ENCODE assay signal across 8 mouse cellular contexts in the genomic region with DNA sequence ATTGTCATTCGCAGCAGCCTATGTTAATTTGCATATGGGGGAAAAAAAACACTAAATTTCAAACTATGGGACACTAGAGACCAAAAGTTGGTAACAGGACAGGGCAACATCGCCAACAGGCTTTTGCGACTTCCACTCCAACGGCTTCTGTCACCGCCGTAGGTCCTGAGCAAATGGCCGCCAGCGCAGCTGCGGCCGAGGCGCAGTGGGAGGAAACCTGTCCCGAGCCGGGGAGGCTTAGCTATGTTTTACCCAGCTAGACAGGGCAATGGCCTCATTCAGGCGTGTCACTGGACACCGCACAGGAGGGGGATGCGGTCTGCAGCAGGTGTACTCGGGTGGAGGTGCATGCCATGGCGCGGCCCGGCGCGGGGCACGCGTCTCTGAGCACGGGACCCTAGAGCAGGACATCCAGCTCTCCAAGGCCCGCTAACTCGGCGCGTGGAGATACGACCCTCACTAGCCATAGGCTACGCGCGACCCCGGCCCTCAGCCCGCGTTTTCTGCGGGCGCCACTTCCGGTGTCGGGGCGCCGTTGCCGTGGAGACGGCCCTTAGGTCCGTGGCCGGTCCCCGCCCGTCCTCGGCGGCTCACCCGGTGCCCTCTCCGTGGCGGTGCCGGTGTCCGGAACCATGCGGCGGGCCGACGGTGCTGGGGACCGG. TPM values are rescaled to one million over a fixed set of nuclear protein-coding genes. Genes with fewer than 3 reads are reported as not detected.
DNase-seq lines count a peak whose midpoint lies in the region; ATAC-seq and TF ChIP-seq lines count a peak whose summit lies in the region.

No protein-coding gene starts in this region.

- intact Hi-C loops in left cerebral cortex, postnatal 25 days (cut with DNase I): loop anchor here (1.0 to 10.0 kb wide), 4 partner anchors 49 to 302 kb away; partner anchors contain the start of genes Kcnt1 and Ubac1

- no peak for TF ChIP-seq CTCF in kidney, postnatal 0 days (IDR thresholded peaks at IDR 0.05; ENCODE audit: low read depth)

- peaks cover 18% of the 10 kb centered on the region; the same call in 1 of the 2 replicates for H3K4me1 ChIP-seq in kidney, postnatal 0 days (replicated peaks; ENCODE audit: insufficient read depth, low read length)
- peaks cover 39% of the 10 kb centered on the region for H3K4me1 ChIP-seq in forebrain, embryonic 10.5 days
- peaks cover 16% of the 10 kb centered on the region for H3K4me1 ChIP-seq in midbrain, embryonic 11.5 days (ENCODE audit: control insufficient read depth, insufficient read depth, low read length)

- peak overlapping the region; percentile 98 for H3K27ac ChIP-seq in kidney, postnatal 0 days
- H3K27ac ChIP-seq in forebrain, embryonic 10.5 days: peak overlapping the region; percentile 98
- H3K27ac ChIP-seq in midbrain, embryonic 11.5 days (ENCODE audit: low read depth, low read length): peak overlapping the region; percentile 91

- H3K27me3 ChIP-seq in kidney, postnatal 0 days (ENCODE audit: insufficient read depth, low read length): no peaks in the 10 kb centered on the region
- no peaks in the 10 kb centered on the region for H3K27me3 ChIP-seq in forebrain, embryonic 10.5 days (ENCODE audit: poor library complexity, severe bottlenecking)
- H3K27me3 ChIP-seq in midbrain, embryonic 11.5 days (ENCODE audit: control insufficient read depth, insufficient read depth, low read length): no peaks in the 10 kb centered on the region

- peak; percentile 73 for DNase-seq in kidney, postnatal 0 days (ENCODE audit: low spot score)
- DNase-seq in kidney, adult 9 months: no peak
- DNase-seq in ZHBTc4 (ENCODE audit: low read depth, low spot score): peak; percentile 66
- DNase-seq in forebrain, embryonic 10.5 days (ENCODE audit: extremely low spot score, low spot score): peak; percentile 78
- DNase-seq in kidney, postnatal 4 days: peak; percentile 77 to 87
- peak; percentile 98 for DNase-seq in midbrain, embryonic 11.5 days (ENCODE audit: low spot score, missing footprints)
- no peak for DNase-seq in layer of hippocampus, postnatal 36 days
- no peak for DNase-seq in left cerebral cortex, postnatal 25 days (ENCODE audit: low spot score in 2 of 2)

- H3K9ac ChIP-seq in kidney, postnatal 0 days (ENCODE audit: low read depth, low read length): peak overlapping the region; percentile 92
- H3K9ac ChIP-seq in midbrain, embryonic 11.5 days (ENCODE audit: low read length): peak overlapping the region; percentile 88

- under 1% methylated on average over 59 of the region's 60 CpGs for WGBS in kidney, postnatal 0 days
- under 1% methylated on average over 60 of the region's 60 CpGs for WGBS in forebrain, embryonic 10.5 days
- 1% methylated on average over 60 of the region's 60 CpGs for WGBS in midbrain, embryonic 11.5 days

- H3K4me2 ChIP-seq in kidney, postnatal 0 days (ENCODE audit: low read length): peak overlapping the region; percentile 86
- H3K4me2 ChIP-seq in midbrain, embryonic 11.5 days: peak overlapping the region; percentile 97

- 0 out of 2 replicates have a peak, but pooled peaks cover 5% of the 10 kb centered on the region for H3K36me3 ChIP-seq in kidney, postnatal 0 days (ENCODE audit: insufficient read depth, low read length)
- peaks cover 32% of the 10 kb centered on the region for H3K36me3 ChIP-seq in forebrain, embryonic 10.5 days (replicated peaks)
- H3K36me3 ChIP-seq in midbrain, embryonic 11.5 days (ENCODE audit: control insufficient read depth, insufficient read depth, low read length): no peaks in the 10 kb centered on the region

- peak; percentile 74 for ATAC-seq in kidney, postnatal 0 days (replicated peaks; ENCODE audit: low FRiP score, low read depth)
- ATAC-seq in midbrain, embryonic 11.5 days (ENCODE audit: low FRiP score): peak; percentile 84

- peak overlapping the region; percentile 77 for H3K4me3 ChIP-seq in kidney, postnatal 0 days (replicated peaks; ENCODE audit: low read depth, low read length)
- H3K4me3 ChIP-seq in forebrain, embryonic 10.5 days: peak overlapping the region; percentile 74
- peak overlapping the region; percentile 75 for H3K4me3 ChIP-seq in midbrain, embryonic 11.5 days (ENCODE audit: low read depth, low read length)

- no peaks in the 10 kb centered on the region for H3K9me3 ChIP-seq in kidney, postnatal 0 days (replicated peaks; ENCODE audit: low read length)
- no peaks in the 10 kb centered on the region for H3K9me3 ChIP-seq in forebrain, embryonic 10.5 days
- H3K9me3 ChIP-seq in midbrain, embryonic 11.5 days (ENCODE audit: control insufficient read depth, low read length): no peaks in the 10 kb centered on the region

RNA-seq across cellular contexts. Expression of gene Nacc2, which starts 16.7 kb away (rescaled TPM):
- polyA plus RNA-seq in kidney, postnatal 0 days (2015; fragmentation: Nextera tagmentation; extraction: Ambion mirVana): 11.3 and 12.2 TPM in 2 replicates
- 4.9 and 5.8 TPM in 2 replicates for polyA plus RNA-seq in forebrain, embryonic 10.5 days (2016; fragmentation: Nextera tagmentation; extraction: Ambion mirVana)
- polyA plus RNA-seq in midbrain, embryonic 11.5 days (2014; fragmentation: Nextera tagmentation; extraction: Ambion mirVana): 4.0 and 4.5 TPM in 2 replicates
- total RNA-seq in layer of hippocampus, postnatal 36 days (2021): 10 to 100 TPM; 60.6 to 66.8 TPM
- total RNA-seq in left cerebral cortex, postnatal 25 days (2021): 10 to 100 TPM; 64.8 to 75.2 TPM

Comparison
In these comparisons a context has a peak if more than half of its experiments do, and no peak if none do; other contexts are left out.
1. DNase-seq: peak in kidney, postnatal 0 days (single experiment), ZHBTc4 (single experiment), forebrain, embryonic 10.5 days (single experiment), kidney, postnatal 4 days (2 of 2) and midbrain, embryonic 11.5 days (single experiment); none in kidney, adult 9 months (single experiment), layer of hippocampus, postnatal 36 days (0 of 2) and left cerebral cortex, postnatal 25 days (0 of 2).
2. Peak in every context shown above with its lines, with median percentiles within 50 percentile points of each other: H3K27ac ChIP-seq and H3K4me3 ChIP-seq.